Mouse (Mus musculus): ENCODE measurements around the gene Cd177. TPM values are rescaled to one million over a fixed set of nuclear protein-coding genes. Genes with fewer than 3 reads are reported as not detected.
"Not testable (repeated sequence)": the region's sequence is repeated elsewhere in the genome, so short reads cannot be mapped to it uniquely, and the experiment has no call there.

Gene Cd177
- polyA plus RNA-seq, 1 experiment from 2014 or later, result 0.11 TPM

GRCm38 (mm10) chr7:24708832-24709292 is 51.2 kb downstream of the Cd177 start, which contains the start of gene BC049730:
BC049730 (plus strand) TSS chr7:24709242.
- ATAC-seq (ENCODE audit: low read depth), result no peak
- WGBS, result 96% methylated on average over 14 of the region's 14 CpGs
- no peaks in the 10 kb centered on the region for H3K27me3 ChIP-seq (ENCODE audit: control insufficient read depth, insufficient read depth, low read length)
- no peaks in the 10 kb centered on the region for H3K36me3 ChIP-seq (ENCODE audit: control insufficient read depth, insufficient read depth, low read length)
- no peaks in the 10 kb centered on the region for H3K9me3 ChIP-seq (ENCODE audit: control insufficient read depth, low read length)
- no peak within 1 kb of the TSS for H3K9ac ChIP-seq (replicated peaks; ENCODE audit: low read depth, low read length)
- H3K4me3 ChIP-seq (ENCODE audit: low read depth, low read length), result no peak within 1 kb of the TSS
- no peaks in the 10 kb centered on the region for H3K4me1 ChIP-seq (ENCODE audit: control insufficient read depth, insufficient read depth, low read length)
- H3K27ac ChIP-seq (ENCODE audit: low read depth, low read length), result no peak within 1 kb of the TSS
- no peak within 1 kb of the TSS for H3K4me2 ChIP-seq (ENCODE audit: low read depth, low read length)

- H3K4me3 ChIP-seq (ENCODE audit: low read depth, low read length); ATAC-seq (ENCODE audit: low read depth); H3K4me1 ChIP-seq (ENCODE audit: control insufficient read depth, insufficient read depth, low read length); H3K27ac ChIP-seq (ENCODE audit: low read depth, low read length); H3K36me3 ChIP-seq (ENCODE audit: control insufficient read depth, insufficient read depth, low read length); H3K9me3 ChIP-seq (ENCODE audit: control insufficient read depth, low read length); H3K4me2 ChIP-seq (ENCODE audit: low read depth, low read length); H3K9ac ChIP-seq (replicated peaks; ENCODE audit: low read depth, low read length); H3K27me3 ChIP-seq (ENCODE audit: control insufficient read depth, insufficient read depth, low read length): not testable (repeated sequence)
- WGBS, result 75% methylated on average over 9 of the region's 9 CpGs
These were observed 57.3 kb downstream of the Cd177 start for GRCm38 (mm10) chr7:24702841-24703240.

DNA sequence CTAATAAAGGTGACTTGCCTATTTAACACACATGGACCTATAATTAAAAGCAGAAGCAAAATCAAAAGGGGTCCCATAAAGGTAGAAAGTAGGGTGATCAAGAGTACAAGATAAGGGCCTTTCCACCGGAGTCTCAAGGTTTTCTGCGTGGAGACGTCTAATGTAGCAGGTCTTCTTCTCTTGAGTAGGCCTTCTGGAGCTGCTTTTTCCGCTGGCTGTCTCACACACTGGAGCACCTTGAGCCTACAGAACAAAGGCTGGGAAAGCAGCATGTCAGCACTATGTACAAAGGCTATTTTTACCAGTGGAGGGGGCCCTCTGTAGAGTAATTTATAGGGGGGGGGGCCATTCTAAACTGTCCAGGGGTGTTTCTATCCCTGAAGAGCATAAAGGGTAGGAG is 62.2 kb downstream of the Cd177 start:
- not testable (repeated sequence) for H3K4me3 ChIP-seq (ENCODE audit: low read depth, low read length); H3K9ac ChIP-seq (replicated peaks; ENCODE audit: low read depth, low read length); H3K27me3 ChIP-seq (ENCODE audit: control insufficient read depth, insufficient read depth, low read length); H3K4me1 ChIP-seq (ENCODE audit: control insufficient read depth, insufficient read depth, low read length); H3K36me3 ChIP-seq (ENCODE audit: control insufficient read depth, insufficient read depth, low read length); H3K4me2 ChIP-seq (ENCODE audit: low read depth, low read length); H3K27ac ChIP-seq (ENCODE audit: low read depth, low read length); ATAC-seq (ENCODE audit: low read depth); H3K9me3 ChIP-seq (ENCODE audit: control insufficient read depth, low read length)
- 95% methylated on average over 4 of the region's 4 CpGs for WGBS

Other genes with a start within 250 kb of the Cd177 start
- gene AC161166.1, start 247.9 kb downstream of the Cd177 start, polyA plus RNA-seq (2014; fragmentation: Nextera tagmentation; extraction: Ambion mirVana), result 1.6 and 2.2 TPM in 2 replicates
- gene Irgq, start 229.6 kb downstream of the Cd177 start, polyA plus RNA-seq (2014; fragmentation: Nextera tagmentation; extraction: Ambion mirVana), result 21.5 and 27.0 TPM in 2 replicates
- not detected in 2 replicates for gene Pinlyp, start 214.2 kb downstream of the Cd177 start, polyA plus RNA-seq (2014; fragmentation: Nextera tagmentation; extraction: Ambion mirVana)
- 54.1 and 57.4 TPM in 2 replicates for gene Xrcc1, start 214.0 kb downstream of the Cd177 start, polyA plus RNA-seq (2014; fragmentation: Nextera tagmentation; extraction: Ambion mirVana)
- gene Ethe1, start 172.8 kb downstream of the Cd177 start, polyA plus RNA-seq (2014; fragmentation: Nextera tagmentation; extraction: Ambion mirVana), result 26.4 and 27.9 TPM in 2 replicates
- gene Zfp575, start 172.7 kb downstream of the Cd177 start, polyA plus RNA-seq (2014; fragmentation: Nextera tagmentation; extraction: Ambion mirVana), result 8.5 and 9.4 TPM in 2 replicates
- gene Phldb3, start 149.5 kb downstream of the Cd177 start, polyA plus RNA-seq (2014; fragmentation: Nextera tagmentation; extraction: Ambion mirVana), result not detected in 2 replicates
- 0.16 TPM in 1 of 2 replicates, not detected in the other for gene Lypd3, start 123.8 kb downstream of the Cd177 start, polyA plus RNA-seq (2014; fragmentation: Nextera tagmentation; extraction: Ambion mirVana)
- gene Tex101, start 83.6 kb downstream of the Cd177 start, polyA plus RNA-seq (2014; fragmentation: Nextera tagmentation; extraction: Ambion mirVana), result not detected in 2 replicates
- not detected in 2 replicates for gene BC049730, start 51.1 kb downstream of the Cd177 start, polyA plus RNA-seq (2014; fragmentation: Nextera tagmentation; extraction: Ambion mirVana)
- not detected in 2 replicates for gene Gm4763, start 33.4 kb downstream of the Cd177 start, polyA plus RNA-seq (2014; fragmentation: Nextera tagmentation; extraction: Ambion mirVana)
- 0.99 and 1.2 TPM in 2 replicates for gene Ceacam10, start 16.9 kb upstream of the Cd177 start, polyA plus RNA-seq (2014; fragmentation: Nextera tagmentation; extraction: Ambion mirVana)
- 25.0 and 25.6 TPM in 2 replicates for gene Gm9844, start 101.9 kb upstream of the Cd177 start, polyA plus RNA-seq (2014; fragmentation: Nextera tagmentation; extraction: Ambion mirVana)
- gene Lypd4, start 109.6 kb upstream of the Cd177 start, polyA plus RNA-seq (2014; fragmentation: Nextera tagmentation; extraction: Ambion mirVana), result not detected in 2 replicates
- gene Dmrtc2, start 109.7 kb upstream of the Cd177 start, polyA plus RNA-seq (2014; fragmentation: Nextera tagmentation; extraction: Ambion mirVana), result 0.22 TPM in 1 of 2 replicates, not detected in the other
- 1,219 and 1,260 TPM in 2 replicates for gene Rps19, start 124.1 kb upstream of the Cd177 start, polyA plus RNA-seq (2014; fragmentation: Nextera tagmentation; extraction: Ambion mirVana)
- 0.16 and 0.18 TPM in 2 replicates for gene Cd79a, start 137.1 kb upstream of the Cd177 start, polyA plus RNA-seq (2014; fragmentation: Nextera tagmentation; extraction: Ambion mirVana)
- gene Arhgef1, start 142.6 kb upstream of the Cd177 start, polyA plus RNA-seq (2014; fragmentation: Nextera tagmentation; extraction: Ambion mirVana), result 65.6 and 71.6 TPM in 2 replicates
- gene Gm4881, start 184.2 kb upstream of the Cd177 start, polyA plus RNA-seq (2014; fragmentation: Nextera tagmentation; extraction: Ambion mirVana), result 1.2 and 1.5 TPM in 2 replicates
- 319 and 339 TPM in 2 replicates for gene Rabac1, start 212.4 kb upstream of the Cd177 start, polyA plus RNA-seq (2014; fragmentation: Nextera tagmentation; extraction: Ambion mirVana)
- 414 and 429 TPM in 2 replicates for gene Atp1a3, start 245.6 kb upstream of the Cd177 start, polyA plus RNA-seq (2014; fragmentation: Nextera tagmentation; extraction: Ambion mirVana)

Measured in neural tube, embryonic 14.5 days (tissue).